Mouse (Mus musculus) embryo, embryonic 11.5 days (tissue): Measurements from ENCODE around the gene Drd4.
"Not testable (repeated sequence)": the region's sequence is repeated elsewhere in the genome, so short reads cannot be mapped to it uniquely, and the experiment has no call there.

Experiments
- DNase-seq: peaks from one replicate; pipeline ENCODE4 v3.0.0-alpha.2; 2012; ENCODE audit warnings: low read depth, low spot score

Gene Drd4

GRCm38 (mm10) chr7:141291921-141292582 is at the start of gene Drd4:
Gene Drd4 (plus strand): TSS chr7:141292006.
- no peak for DNase-seq

GRCm38 (mm10) chr7:141250486-141250885 is 41.3 kb upstream of the Drd4 start:
- DNase-seq, result not testable (repeated sequence)

- DNase-seq, result no peak
Measured at GRCm38 (mm10) chr7:141256159-141256558, 35.6 kb upstream of the Drd4 start.

GRCm38 (mm10) chr7:141261480-141261879 is 30.3 kb upstream of the Drd4 start:
- no peak for DNase-seq

GRCm38 (mm10) chr7:141263640-141264039 is 28.2 kb upstream of the Drd4 start:
- DNase-seq, result no peak

GRCm38 (mm10) chr7:141264041-141264700 is 27.6 kb upstream of the Drd4 start:
- no peak for DNase-seq

- no peak for DNase-seq
Measured at GRCm38 (mm10) chr7:141264761-141265410, 26.9 kb upstream of the Drd4 start.

- DNase-seq, result no peak
Measured at GRCm38 (mm10) chr7:141265411-141265738, 26.4 kb upstream of the Drd4 start.

- no peak for DNase-seq
Measured at GRCm38 (mm10) chr7:141265739-141266561, 25.9 kb upstream of the Drd4 start, which contains the start of gene Irf7. Gene Irf7 (minus strand): TSS chr7:141266481.

- no peak for DNase-seq
Measured at GRCm38 (mm10) chr7:141268466-141269272, 23.1 kb upstream of the Drd4 start.

GRCm38 (mm10) chr7:141269273-141269545 is 22.6 kb upstream of the Drd4 start:
- no peak for DNase-seq

- no peak for DNase-seq
Measured at GRCm38 (mm10) chr7:141270631-141271030, 21.2 kb upstream of the Drd4 start.

- no peak for DNase-seq
Measured at GRCm38 (mm10) chr7:141275356-141275755, 16.4 kb upstream of the Drd4 start.

- no peak for DNase-seq
Measured at GRCm38 (mm10) chr7:141276546-141276945, 15.3 kb upstream of the Drd4 start, which contains the start of gene Cdhr5. Gene Cdhr5 (minus strand): TSS chr7:141276786.

- no peak for DNase-seq
Measured at GRCm38 (mm10) chr7:141277701-141278678, 13.8 kb upstream of the Drd4 start.

- no peak for DNase-seq
Measured at GRCm38 (mm10) chr7:141278766-141279590, 12.8 kb upstream of the Drd4 start, which contains the start of gene Sct. Gene Sct (minus strand): TSS chr7:141279133.

GRCm38 (mm10) chr7:141281442-141281841 is 10.4 kb upstream of the Drd4 start:
- no peak for DNase-seq

- DNase-seq, result no peak
Measured at GRCm38 (mm10) chr7:141282756-141283155, 9.1 kb upstream of the Drd4 start.

GRCm38 (mm10) chr7:141288042-141288441 is 3.8 kb upstream of the Drd4 start:
- DNase-seq, result no peak
